Mouse (Mus musculus) G1E (cell line): ENCODE data around the gene Gpr108.

Experiments used
- CTCF ChIP-seq: IDR thresholded peaks from 2 replicates; pipeline ENCODE4 v1.5.1; 2012; ENCODE audit warnings: low read depth, low read length, inconsistent platforms, mixed read lengths
- GATA1 ChIP-seq: IDR thresholded peaks from 2 replicates; pipeline ENCODE4 v1.6.1; 2012; ENCODE audit warnings: borderline replicate concordance, low read length, inconsistent platforms, mixed read lengths
- POLR2AphosphoS5 ChIP-seq: IDR thresholded peaks from 2 replicates; pipeline ENCODE4 v1.6.1; 2012; ENCODE audit warnings: low read depth, low read length, inconsistent platforms; ENCODE audit not compliant: insufficient replicate concordance

- TF ChIP-seq CTCF (no peak), POLR2AphosphoS5 (no peak), GATA1 (no peak)
Observed at GRCm38 (mm10) chr17:57227468-57227867, 20.8 kb downstream of the Gpr108 start.
